Mouse (Mus musculus): ENCODE measurements around the gene Alg6. TPM values are rescaled to one million over a fixed set of nuclear protein-coding genes. Genes with fewer than 3 reads are reported as not detected.

Gene Alg6
- total RNA-seq, 2 experiments from 2014 or later, result 18.2 to 27.1 TPM

Other genes with a start within 250 kb of the Alg6 start
- gene Foxd3, start 59.4 kb upstream of the Alg6 start, total RNA-seq (2015), result not detected in 2 replicates
- gene Foxd3, start 59.4 kb upstream of the Alg6 start, total RNA-seq (2017), result not detected in 2 replicates
- 15.5 and 18.7 TPM in 2 replicates for gene Efcab7, start 113.5 kb downstream of the Alg6 start, total RNA-seq (2015)
- gene Efcab7, start 113.5 kb downstream of the Alg6 start, total RNA-seq (2017), result 4.3 and 10.8 TPM in 2 replicates
- 17.6 and 19.8 TPM in 2 replicates for gene Pgm1, start 213.8 kb downstream of the Alg6 start, total RNA-seq (2015)
- 42.3 and 43.0 TPM in 2 replicates for gene Pgm1, start 213.8 kb downstream of the Alg6 start, total RNA-seq (2017)
- 26.8 and 29.2 TPM in 2 replicates for gene Itgb3bp, start 214.1 kb downstream of the Alg6 start, total RNA-seq (2015)
- 24.4 and 28.7 TPM in 2 replicates for gene Itgb3bp, start 214.1 kb downstream of the Alg6 start, total RNA-seq (2017)